Mouse (Mus musculus) urinary bladder, adult 2 months (tissue): Measurements from ENCODE around the gene Cadps. TPM values are rescaled to one million over a fixed set of nuclear protein-coding genes. Genes with fewer than 3 reads are reported as not detected.

Experiments used
- DNase-seq: peaks from one replicate; pipeline ENCODE4 v3.0.0; 2022; ENCODE audit warnings: low spot score
- polyA plus RNA-seq: library from polyadenylated mRNA; depleted of rRNA; stranded (reverse); fragments of >200 nt; gene quantifications from 2 replicates; pipeline ENCODE4 v1.2.3, GENCODE M21; 2012; rRNA removed

Gene Cadps
- 2.5 and 2.8 TPM in 2 replicates for polyA plus RNA-seq

DNA sequence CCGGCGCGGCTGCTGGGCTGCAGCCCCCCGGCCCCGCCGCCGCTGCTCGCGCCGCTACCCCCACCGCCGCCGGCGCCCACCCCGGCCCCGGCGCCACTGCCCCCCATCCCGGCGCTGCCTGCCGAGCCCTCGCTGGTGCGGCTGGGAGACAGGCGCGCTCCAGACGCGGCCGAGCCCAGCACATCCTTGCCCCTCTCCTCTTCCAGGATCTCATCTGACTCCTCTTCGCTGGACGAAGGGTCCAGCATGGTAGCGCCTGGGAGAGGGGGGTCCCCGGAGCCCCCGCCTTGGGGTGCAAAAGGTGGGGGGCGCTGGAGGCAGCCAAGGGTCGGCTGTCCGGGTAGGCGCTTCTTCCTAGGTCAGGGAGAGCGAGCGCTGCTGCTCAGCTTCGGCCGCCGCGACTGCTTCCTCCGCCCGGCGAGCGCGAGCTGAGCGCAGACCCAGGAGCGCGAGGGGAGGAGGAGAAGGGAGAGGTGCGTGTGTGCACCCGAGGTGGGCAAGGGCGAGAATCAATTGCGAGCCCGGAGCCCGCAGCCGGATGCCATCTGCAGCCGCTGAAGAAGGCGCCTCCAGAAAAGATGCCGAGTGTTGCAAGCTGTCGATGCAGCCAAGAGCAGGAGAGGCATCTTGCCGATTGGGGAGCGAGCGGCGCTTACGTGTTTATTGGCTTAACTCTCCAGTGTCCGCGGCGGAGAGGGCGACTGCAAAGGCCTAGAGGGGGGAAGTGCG is at the start of gene Cadps:
Gene Cadps, minus strand, starts transcription at position 589 of the 729 bp plus-strand sequence.
- DNase-seq, result no peak

DNA sequence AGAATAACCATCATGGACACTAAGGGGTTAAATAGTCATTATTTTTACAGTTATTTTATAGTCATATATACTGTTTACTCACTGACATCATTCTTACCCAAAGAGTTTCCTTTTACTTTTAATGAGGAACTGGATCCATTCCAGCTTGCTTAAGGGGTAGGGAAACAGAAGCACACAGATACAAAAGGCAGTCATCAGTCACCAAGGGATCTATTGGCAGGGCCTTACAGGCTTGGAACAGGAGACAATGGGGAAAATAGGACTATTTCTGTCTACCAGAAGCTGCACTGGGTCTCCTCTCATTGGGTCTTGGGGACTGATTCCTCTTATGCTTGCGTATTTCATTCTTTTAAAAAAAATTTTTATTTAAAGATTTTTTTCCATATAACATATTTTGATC is 46.7 kb upstream of the Cadps start:
- DNase-seq, result no peak

DNA sequence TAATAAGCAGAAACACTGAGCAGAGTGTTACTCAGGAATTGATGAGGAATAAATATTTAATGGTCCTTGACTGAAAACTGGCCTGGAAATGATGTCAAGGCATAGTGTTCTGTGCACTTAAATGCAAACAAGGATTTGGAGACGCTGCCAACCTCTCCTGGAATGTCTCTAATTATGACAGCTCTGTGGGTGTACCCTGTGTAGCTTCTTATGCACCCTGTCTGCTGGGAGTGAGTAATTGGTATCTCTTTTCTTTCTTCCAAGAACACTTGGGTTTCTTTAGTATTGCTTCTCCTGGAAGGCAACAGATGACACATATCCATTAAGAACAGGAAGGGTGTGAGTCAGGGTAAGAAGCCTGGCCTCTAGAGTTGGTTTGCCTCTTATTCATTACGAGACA is 42.4 kb upstream of the Cadps start:
- DNase-seq, result no peak

DNA sequence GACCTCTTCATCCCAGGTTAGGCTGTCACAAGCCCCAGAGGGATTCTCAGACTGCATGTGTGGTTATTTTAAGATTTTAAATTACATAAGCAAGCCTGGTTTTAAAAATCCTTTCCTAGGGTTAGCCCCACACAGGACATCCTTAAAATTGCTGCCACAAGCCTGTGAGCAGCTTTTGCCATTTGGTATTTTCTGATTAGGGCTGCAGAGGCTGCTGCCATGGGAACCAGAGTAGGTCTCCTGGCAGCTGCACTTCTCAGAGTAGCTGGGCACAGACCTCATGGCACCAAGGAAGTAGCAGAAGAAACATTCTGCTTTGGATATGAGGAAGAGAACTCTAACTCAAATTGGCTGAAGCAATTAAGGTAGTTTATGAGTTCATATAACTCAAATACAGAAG is 21.0 kb upstream of the Cadps start:
- DNase-seq, result no peak

DNA sequence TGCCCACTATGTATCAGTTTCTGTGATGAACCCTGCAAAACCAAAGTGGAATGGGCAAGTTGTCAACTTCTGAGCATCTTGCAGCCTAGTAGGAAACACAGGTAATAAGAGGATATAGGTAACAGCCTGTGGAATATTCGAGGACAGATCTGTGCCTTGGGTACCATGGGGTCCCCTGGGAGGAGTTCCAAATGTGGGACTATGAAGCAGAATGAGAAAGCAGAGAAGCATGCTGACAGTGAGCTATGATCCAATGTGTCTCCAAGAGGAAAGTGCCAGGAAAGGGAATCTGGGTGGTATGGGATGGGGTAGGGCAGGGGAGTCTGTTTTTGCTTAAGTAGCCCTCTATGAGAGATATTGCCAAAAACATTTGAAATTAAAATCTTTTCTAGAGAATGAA is 16.6 kb upstream of the Cadps start:
- no peak for DNase-seq

DNA sequence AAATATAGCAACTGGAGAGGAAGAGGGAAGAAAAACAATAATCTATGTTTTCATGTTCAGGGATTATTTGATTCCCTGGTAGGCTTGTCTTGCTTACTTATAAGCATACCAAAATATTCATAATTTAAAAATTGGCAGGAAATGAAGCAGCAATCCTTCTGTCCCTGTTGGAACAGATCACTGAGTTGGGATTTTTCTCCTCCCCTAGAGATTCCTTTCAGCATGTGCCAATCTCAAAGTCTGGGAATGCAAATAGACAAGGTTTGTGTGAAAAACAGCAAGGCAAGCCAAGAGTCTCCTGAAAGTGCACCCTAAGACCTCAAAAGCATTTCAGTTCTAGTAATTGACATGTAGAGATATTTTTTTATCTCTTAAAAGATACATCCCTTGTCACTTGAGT is 16.1 kb upstream of the Cadps start:
- DNase-seq, result no peak

DNA sequence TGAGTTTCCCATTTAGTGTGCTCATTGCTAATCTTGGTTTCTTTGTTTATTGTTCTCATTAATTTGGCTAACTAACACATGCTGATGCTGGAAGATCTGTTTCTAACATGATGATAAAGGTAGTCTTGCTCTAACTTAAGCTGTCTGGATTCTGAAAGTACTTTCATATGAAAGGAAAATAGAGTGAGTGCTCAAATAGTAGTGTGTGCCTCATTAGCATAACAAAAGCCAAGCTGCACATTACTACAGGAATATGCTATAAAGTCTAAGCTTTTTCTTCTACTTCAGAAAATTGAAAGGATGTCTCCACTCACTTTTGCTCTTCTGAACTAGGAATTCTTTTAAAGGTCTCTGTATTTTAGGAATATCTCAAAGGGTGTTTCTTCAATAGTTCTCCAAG is 15.4 kb upstream of the Cadps start:
- DNase-seq, result no peak

DNA sequence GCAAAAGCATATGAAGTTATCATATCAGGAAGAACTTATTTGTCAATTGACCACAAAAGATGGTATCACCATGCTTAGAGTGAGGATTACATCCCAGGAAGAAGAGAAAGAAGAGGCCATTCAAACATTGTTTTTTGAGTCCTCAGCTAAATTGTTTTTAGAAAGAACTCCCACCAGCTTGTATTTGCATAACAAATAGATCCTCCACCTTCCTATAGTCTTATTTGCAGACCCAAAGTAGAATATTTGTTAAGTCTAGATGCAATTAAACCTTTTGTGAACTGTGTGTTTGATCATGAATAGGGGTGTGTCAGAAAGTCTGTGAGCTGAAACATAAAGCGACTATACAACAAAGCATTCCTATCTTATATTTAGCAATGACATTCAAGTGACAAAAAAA is 15.0 kb upstream of the Cadps start:
- no peak for DNase-seq

DNA sequence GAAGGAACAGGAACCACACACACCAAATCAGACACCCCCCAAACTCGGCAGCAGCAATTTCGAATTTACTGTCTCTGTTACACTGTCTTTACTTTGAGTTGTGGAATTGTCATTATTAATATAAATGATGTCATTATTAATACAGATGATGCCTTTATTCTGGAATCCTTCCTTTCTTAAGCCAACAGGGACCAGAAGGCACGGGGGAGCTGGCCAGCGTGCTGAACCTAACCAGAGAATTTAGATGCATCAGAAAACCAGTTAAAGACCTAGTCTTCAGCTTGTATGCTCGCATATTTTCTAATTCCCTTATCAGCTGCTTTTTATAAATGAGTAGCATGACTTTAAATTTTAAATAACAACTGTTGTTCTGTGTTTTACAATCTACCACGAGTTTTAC is 902 bp upstream of the Cadps start:
- DNase-seq, result no peak

DNA sequence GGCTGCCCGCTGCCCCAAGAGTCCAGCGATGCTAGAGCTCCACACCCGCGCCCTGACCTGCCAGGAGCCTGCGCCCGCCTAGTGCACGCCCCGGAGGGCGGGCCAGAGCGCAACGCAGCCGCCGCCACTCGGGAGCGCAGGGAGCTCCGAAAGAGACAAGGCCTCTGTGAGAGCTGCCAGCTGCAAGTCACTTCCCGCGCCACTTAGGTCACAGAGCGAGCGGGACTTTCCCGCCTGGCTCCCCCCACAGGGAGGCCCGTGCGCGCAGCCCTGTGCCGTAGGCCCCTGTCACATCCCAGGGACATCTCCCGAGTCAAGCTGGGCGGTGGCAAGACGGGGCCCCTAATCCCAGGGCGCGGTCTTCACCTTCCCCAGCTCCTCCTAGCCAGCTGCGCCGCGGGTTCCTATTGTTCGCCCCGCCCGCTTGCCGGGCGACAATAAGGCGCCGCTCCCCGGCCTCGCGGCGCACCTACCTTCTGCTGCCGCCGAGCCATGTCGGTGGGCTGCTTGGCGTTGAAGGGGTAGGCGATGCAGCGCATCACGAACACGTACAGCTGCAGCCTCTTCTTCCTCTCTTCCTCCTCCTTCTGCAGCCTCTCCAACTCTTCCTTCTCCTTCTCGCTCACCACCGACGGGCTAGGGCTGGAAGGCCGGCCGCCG is 918 bp downstream of the Cadps start:
- DNase-seq, result no peak

DNA sequence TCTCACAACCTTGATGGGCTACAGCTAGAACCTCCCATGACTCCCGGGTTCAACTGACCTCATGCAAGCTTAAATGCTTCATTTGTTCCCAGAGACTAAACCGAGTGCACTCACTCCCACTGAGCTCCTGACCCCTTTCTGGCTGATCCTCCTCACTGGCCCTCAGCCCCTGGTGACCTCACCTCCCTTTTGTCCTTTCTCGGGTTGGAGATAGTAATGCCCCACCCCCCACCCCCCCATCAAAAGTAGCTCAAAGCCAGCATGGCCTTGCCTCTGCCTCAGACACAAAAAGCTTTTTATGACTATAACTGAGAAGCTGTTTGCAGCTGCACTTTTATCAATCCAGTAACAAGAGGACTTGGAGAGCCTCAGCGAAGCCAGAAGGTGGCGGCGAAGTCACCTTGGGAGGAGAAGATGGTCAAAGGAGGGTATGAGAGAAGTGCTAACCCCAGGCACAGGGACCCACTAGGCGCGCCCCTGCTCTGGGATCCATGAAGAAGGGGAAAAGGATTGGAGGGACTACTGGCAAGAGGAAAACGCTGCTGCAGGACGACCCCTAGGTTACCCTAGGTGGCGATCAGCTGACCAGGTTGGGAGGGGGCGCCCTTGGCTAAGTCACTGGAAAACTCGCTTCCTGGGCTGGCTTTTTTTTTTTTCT is 1.6 kb downstream of the Cadps start:
- DNase-seq, result no peak

DNA sequence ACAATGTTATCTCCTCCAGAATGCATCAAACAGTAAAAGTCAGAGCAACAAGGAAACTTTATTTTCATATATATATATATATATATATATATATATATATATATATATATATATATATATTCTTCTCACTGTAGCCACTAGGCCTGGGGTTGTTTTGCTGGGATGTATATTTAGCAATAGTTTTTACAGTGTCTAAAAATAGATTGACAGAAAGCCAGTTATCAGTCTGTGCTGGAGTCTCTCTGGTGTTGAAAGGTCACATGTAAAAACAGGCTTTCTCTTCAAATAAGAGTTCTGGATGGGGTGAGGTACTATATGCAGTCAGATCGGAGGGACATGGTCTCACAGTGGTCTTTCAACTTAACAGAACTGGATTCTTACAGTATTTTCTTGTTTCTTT is 2.7 kb downstream of the Cadps start:
- DNase-seq, result no peak

DNA sequence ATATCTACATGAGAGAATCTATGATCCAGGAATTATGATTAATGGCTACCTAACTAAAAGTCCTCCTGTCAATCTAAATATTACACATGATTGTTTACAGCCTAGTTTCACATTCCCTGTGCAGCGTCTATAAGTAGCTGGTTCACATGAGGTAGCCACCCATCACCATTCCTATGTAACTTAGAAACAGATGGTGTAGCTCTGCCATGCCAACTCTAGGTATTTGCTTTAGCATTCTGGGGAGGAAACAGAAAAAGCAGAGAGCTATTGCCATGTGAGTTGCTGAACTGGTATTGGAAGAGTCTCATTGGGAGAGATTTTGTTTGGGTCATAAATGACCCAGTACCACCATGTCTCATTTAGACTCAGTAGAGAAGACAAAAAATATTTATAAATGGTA is 4.4 kb downstream of the Cadps start:
- DNase-seq, result no peak

DNA sequence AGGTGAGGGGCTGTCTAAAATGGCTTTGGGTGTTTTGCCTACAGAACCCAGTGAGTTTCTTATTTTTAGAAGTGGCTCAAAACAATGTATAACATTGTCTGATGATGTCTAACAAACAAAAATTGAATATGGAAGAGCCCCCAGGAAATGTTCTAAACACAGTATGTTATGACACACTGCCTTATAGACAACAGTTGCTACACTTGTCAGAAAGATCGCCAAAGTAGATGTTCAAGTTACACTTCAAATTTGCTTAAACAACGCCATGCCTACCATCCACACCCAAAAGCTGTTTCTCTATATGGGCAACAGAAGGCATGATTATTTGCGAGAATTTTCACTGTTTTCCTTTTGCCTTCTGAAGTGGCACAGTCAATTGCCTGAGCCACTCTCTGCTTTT is 10.8 kb downstream of the Cadps start:
- DNase-seq, result no peak

DNA sequence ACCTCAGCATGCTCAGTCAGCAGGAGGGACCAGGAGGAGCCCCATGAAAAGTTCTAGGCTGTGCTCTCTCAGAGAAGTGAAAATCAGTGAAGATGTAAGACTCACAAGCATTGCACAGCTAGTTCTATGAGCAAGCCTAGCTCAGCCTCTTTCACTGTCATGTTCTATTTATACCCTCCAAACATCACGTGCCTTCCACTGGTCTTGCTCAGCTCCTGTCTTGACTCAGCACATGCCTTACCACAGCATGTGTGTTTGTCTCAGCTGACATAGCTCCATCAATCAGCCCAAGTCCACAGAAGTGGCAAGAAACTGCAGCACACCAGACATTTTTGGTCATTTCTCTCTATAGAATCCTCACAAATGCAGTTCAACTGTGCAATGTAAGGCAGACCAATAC is 19.9 kb downstream of the Cadps start:
- no peak for DNase-seq

DNA sequence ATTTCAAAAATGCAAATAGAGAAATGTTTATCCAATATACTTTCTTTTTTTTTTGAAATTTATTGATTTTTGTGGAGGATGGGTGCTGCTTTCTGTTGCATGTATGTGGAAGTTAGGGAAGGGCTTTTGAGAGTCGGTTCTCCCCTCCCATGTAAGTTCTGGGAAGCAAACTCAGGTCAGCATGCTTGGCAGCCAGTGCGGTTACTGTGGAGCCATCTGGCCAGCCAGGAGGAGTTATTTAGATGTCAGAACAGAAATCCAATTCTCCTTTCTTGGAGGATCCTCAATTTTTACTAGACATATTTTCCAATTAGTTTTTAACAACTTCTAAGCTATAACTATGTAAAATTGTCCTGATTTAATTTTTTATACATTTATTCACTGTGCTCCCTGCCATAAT is 21.8 kb downstream of the Cadps start:
- DNase-seq, result no peak

DNA sequence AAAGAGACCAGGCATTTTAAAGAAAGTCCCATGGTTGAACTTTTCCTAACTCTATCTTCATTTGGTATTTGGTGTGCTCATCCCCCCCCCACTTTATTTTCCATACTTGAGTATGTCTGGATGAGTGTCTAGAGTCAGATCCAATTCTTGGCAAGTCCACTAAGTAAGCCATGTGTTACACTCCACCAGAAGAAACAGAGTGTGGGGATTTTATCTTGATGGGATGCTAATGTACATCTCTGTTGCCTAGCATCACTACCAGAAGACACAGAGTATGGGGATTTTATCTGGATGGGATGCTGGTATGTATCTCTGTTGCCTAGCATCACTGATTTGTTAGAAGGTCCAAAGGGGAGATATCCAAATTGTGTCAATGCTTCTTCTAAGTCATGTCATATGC is 24.0 kb downstream of the Cadps start:
- no peak for DNase-seq

DNA sequence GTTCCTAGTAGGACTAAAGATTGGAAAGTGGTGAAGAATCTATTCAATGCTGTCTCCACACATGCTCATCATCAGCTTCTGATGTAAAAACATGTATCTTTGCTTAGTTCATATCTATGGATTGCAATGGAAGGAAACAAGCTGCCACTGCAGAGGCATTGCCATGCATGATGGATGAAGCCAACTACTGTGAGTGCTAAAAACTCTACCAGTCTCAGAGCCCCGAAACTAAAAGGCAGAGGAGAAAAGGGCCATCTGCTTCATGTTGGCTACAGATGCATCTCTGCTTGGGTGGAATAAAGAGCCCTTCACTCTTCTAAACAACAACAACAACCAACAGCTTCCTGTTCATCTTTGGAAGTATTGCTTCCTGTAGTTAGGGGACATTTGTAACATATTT is 38.6 kb downstream of the Cadps start:
- no peak for DNase-seq

DNA sequence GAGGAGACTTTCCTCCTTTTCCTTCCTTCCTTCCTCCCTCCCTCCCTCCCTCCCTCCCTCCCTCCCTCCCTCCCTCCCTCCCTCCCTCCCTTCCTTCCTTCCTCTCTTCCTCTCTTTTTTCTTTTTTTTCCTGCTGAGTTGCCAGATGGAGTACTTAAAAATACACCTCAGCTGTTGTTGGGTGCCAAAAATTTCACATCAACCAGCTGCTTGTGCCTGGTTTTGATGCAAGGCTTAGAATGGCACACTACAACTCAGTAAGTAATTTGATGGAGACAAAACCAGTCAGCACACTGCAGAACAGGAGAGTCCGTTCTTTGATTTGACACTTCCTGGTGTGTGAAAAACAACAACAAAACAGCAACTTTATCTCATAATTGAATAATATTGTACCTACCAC is 42.9 kb downstream of the Cadps start:
- no peak for DNase-seq

DNA sequence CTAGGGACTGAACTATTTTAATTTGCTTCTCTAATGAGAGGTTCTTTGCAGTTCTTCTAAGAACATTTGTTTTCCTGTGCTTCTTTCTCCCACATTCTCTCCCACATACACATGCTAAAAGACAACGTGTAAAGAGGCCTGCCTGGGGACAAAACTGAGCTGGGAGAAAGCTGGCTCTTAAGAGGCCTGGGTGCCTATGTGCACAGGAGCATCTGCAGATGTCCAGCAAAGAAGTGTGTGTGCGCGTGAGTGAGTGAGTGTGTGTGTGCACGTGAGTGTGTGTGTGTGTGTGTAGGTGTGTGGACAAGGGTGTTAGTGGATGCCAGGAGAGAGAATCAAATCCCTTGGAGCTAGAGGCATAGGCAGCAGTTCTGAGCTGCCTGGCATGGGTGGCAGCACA is 44.9 kb downstream of the Cadps start:
- DNase-seq, result no peak

DNA sequence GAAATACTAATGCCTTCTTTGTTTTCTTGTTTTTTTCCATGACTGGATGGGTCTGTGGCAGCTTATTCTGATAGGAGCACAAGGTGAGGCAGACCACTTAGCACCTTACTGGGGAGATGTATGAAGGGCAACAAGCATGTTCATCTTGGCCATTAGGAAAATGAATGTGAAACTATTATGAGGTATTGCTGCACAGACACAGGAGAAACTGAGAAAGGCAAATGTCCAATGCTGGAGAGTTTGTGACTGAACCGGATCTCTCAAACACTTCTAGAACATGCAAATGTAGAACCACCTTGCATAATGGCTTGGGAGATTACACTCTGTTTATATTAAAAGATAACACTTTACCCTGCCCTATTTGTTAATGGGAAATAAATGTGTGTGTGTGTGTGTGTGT is 54.0 kb downstream of the Cadps start:
- no peak for DNase-seq

DNA sequence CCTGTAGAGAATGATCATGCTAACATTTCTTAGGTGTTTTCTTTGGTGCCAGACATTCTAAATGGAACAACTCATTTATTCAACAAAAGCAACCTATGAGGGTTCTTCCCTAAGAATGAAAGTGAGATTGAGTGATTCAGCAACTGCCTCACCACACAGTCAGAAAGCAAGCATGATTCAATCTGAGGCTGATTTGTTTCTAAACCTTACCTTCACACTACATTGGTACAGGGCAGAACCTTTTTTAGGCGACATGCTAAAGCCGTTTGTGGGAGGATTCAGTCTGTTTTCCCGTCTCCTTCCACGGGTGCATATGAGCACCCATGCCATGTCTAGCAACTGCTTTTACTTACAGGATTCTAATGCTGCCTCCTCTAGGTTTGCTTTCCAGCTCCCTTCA is 69.6 kb downstream of the Cadps start:
- no peak for DNase-seq

DNA sequence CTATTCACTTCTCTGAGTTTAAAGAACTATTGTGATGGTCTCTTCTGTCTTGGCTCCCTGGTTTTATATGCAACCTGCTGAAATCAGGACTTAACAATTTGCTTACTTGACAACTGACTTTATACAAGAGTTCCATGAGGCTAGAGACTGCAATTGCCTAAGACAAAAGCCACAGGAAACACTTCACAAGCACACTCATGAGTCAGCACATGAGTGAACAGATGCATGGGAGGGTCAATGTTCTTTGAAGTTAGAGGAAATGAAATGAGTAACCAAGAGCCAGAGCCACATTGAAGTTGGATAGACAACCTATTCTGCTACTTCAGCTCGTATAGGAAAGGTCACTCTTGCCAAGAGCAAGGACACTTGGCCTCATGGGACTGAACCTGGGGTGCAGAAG is 71.1 kb downstream of the Cadps start:
- DNase-seq, result no peak
